Comparison of ENCODE assay signal across 8 mouse cellular contexts in genomic region chr11:70029130-70029801, GRCm38 (mm10). TPM values are rescaled to one million over a fixed set of nuclear protein-coding genes. Genes with fewer than 3 reads are reported as not detected.
DNase-seq lines count a peak whose midpoint lies in the region; ATAC-seq and TF ChIP-seq lines count a peak whose summit lies in the region.

No protein-coding gene starts in this region.

- DNase-seq in MEL (ENCODE audit: low read depth, low spot score): peak; percentile 51
- DNase-seq in c-Kit-positive CD71-negative TER-119-negative erythroid progenitor cells, embryonic 14.5 days (ENCODE audit: low read depth): peak; percentile 72
- peak; percentile 78 to 80 for DNase-seq in heart, postnatal 14 days
- peak; percentile 57 to 67 for DNase-seq in layer of hippocampus, postnatal 25 days (ENCODE audit: extremely low spot score in 1 of 2, low spot score in 1 of 2)
- DNase-seq in lung, postnatal 25 days (ENCODE audit: low spot score): peak; percentile 57
- DNase-seq in retina, postnatal 7 days (ENCODE audit: low read depth, low spot score): peak; percentile 51
- DNase-seq in urinary bladder, postnatal 4 days (ENCODE audit: low spot score in 2 of 2): peak; percentile 76 to 77

- peak; percentile 92 for ATAC-seq in forebrain, embryonic 16.5 days

- H3K36me3 ChIP-seq in MEL (ENCODE audit: control insufficient read depth in 1 of 2, insufficient read depth in 2 of 2, low read length in 2 of 2): peaks cover 0 to 3% of the 10 kb centered on the region in 2 experiments; a peak in 2 of 4 replicates
- H3K36me3 ChIP-seq in forebrain, embryonic 16.5 days (ENCODE audit: control insufficient read depth, insufficient read depth): peaks cover 21% of the 10 kb centered on the region

- H3K79me2 ChIP-seq in MEL (ENCODE audit: control insufficient read depth, insufficient read depth, low read length, poor library complexity): no peaks in the 10 kb centered on the region

- 0% methylated on average over 20 of the region's 20 CpGs for WGBS in forebrain, embryonic 16.5 days

- no peak for TF ChIP-seq RAD21 in MEL (IDR thresholded peaks at IDR 0.05; ENCODE audit: low read depth, low read length)

- intact Hi-C loops in heart, postnatal 14 days (cut with DNase I): no loop called here

- peaks cover 0 to 9% of the 10 kb centered on the region in 2 experiments; a peak in 2 of 4 replicates for H3K4me1 ChIP-seq in MEL (ENCODE audit: control insufficient read depth in 1 of 2, insufficient read depth in 2 of 2, low read length in 2 of 2)
- peaks cover 68% of the 10 kb centered on the region for H3K4me1 ChIP-seq in forebrain, embryonic 16.5 days (replicated peaks; ENCODE audit: control insufficient read depth, insufficient read depth, low read length)

- no peak for TF ChIP-seq EP300 in MEL (IDR thresholded peaks at IDR 0.05; ENCODE audit: low read depth in 1 of 2, low read length in 2 of 2)

- H3K4me2 ChIP-seq in forebrain, embryonic 16.5 days (ENCODE audit: low read length): peak overlapping the region; percentile 71

- H3K9me3 ChIP-seq in MEL (replicated peaks; ENCODE audit: insufficient read depth, low read length): no peaks in the 10 kb centered on the region
- no peaks in the 10 kb centered on the region for H3K9me3 ChIP-seq in forebrain, embryonic 16.5 days (ENCODE audit: control insufficient read depth, low read length)

- no peak for TF ChIP-seq POLR2A in MEL (IDR thresholded peaks at IDR 0.05; ENCODE audit: control insufficient read depth in 1 of 2, insufficient read depth in 1 of 2, low read depth in 1 of 2, low read length in 2 of 2, poor library complexity in 1 of 2)

- no peak overlapping the region for H3K27ac ChIP-seq in MEL (ENCODE audit: control insufficient read depth, low read depth, low read length)
- H3K27ac ChIP-seq in forebrain, embryonic 16.5 days (ENCODE audit: low read length): peak overlapping the region; percentile 96

- H3K4me3 ChIP-seq in MEL (ENCODE audit: control insufficient read depth in 1 of 2, insufficient read depth in 1 of 2, low read depth in 2 of 2, low read length in 2 of 2): no peak overlapping the region
- H3K4me3 ChIP-seq in forebrain, embryonic 16.5 days (replicated peaks; ENCODE audit: low read length): peak overlapping the region; percentile 35

- no peak for TF ChIP-seq CTCF in MEL (IDR thresholded peaks at IDR 0.05 in 2 of 3, conservative IDR thresholded peaks at IDR 0.05 in 1 of 3; ENCODE audit: control insufficient read depth in 1 of 3, insufficient read depth in 1 of 3, low read depth in 2 of 3, low read length in 3 of 3, poor library complexity in 1 of 3, severe bottlenecking in 1 of 3)

- H3K9ac ChIP-seq in MEL (ENCODE audit: control insufficient read depth, low read depth, low read length, poor library complexity, severe bottlenecking): no peak overlapping the region
- H3K9ac ChIP-seq in forebrain, embryonic 16.5 days (replicated peaks; ENCODE audit: low read depth, low read length): peak overlapping the region; percentile 33

- no peaks in the 10 kb centered on the region for H3K27me3 ChIP-seq in MEL (ENCODE audit: control insufficient read depth in 1 of 2, insufficient read depth in 2 of 2, low read length in 2 of 2)
- no peaks in the 10 kb centered on the region for H3K27me3 ChIP-seq in forebrain, embryonic 16.5 days (replicated peaks; ENCODE audit: control insufficient read depth, insufficient read depth, low read length)

TF ChIP-seq in MEL, 35 proteins besides CTCF, POLR2A, EP300 and RAD21:
- TF ChIP-seq MXI1 (IDR thresholded peaks at IDR 0.05; ENCODE audit: low read depth, low read length) (no peak), SMC3 (IDR thresholded peaks at IDR 0.05; ENCODE audit: low read depth, low read length) (no peak), TAL1 (IDR thresholded peaks at IDR 0.05; ENCODE audit: low read length) (no peak), HCFC1 (IDR thresholded peaks at IDR 0.05; ENCODE audit: low read depth, low read length) (no peak), MYB (IDR thresholded peaks at IDR 0.05; ENCODE audit: low read depth, low read length) (no peak), KAT2A (conservative IDR thresholded peaks at IDR 0.05; ENCODE audit: low read depth, low read length) (no peak)

RNA-seq across cellular contexts. Expression of gene Dlg4, which starts 12.5 kb away (rescaled TPM):
- 6.5 and 7.9 TPM in 2 replicates for total RNA-seq in MEL (2012; rRNA removed)
- polyA plus RNA-seq in MEL (2012; ENCODE audit: insufficient read depth in 1 of 2, insufficient read length in 2 of 2, low read depth in 1 of 2, low replicate concordance in 2 of 2, missing spikeins in 1 of 2): 10 to 100 TPM in 1 of 2 experiments, not detected in 1; 24.7 TPM
- 25.6 and 32.7 TPM in 2 replicates for polyA plus RNA-seq in forebrain, embryonic 16.5 days (2015; fragmentation: Nextera tagmentation; extraction: Ambion mirVana)
- 10 to 100 TPM; 10.4 to 11.2 TPM for total RNA-seq in heart, postnatal 14 days (2021)
- 100 to 1,000 TPM; 857 to 887 TPM for total RNA-seq in layer of hippocampus, postnatal 25 days (2021)

RNA-seq across cellular contexts. Expression of gene Acadvl, which starts 14.1 kb away (rescaled TPM):
- 123 and 140 TPM in 2 replicates for total RNA-seq in MEL (2012; rRNA removed)
- polyA plus RNA-seq in MEL (2012; ENCODE audit: insufficient read depth in 1 of 2, insufficient read length in 2 of 2, low read depth in 1 of 2, low replicate concordance in 2 of 2, missing spikeins in 1 of 2): 10 to 100 TPM in 1 of 2 experiments, not detected in 1; 92.5 TPM
- polyA plus RNA-seq in forebrain, embryonic 16.5 days (2015; fragmentation: Nextera tagmentation; extraction: Ambion mirVana): 60.2 and 60.6 TPM in 2 replicates
- 1,000 to 10,000 TPM; 1,350 to 1,353 TPM for total RNA-seq in heart, postnatal 14 days (2021)
- total RNA-seq in layer of hippocampus, postnatal 25 days (2021): 10 to 100 TPM; 56.9 to 62.4 TPM

RNA-seq across cellular contexts. Expression of gene Asgr1, which starts 24.6 kb away (rescaled TPM):
- total RNA-seq in MEL (2012; rRNA removed): 0.13 TPM in 1 of 2 replicates, not detected in the other
- under 1 TPM in 1 of 2 experiments, not detected in 1; 0.31 TPM for polyA plus RNA-seq in MEL (2012; ENCODE audit: insufficient read depth in 1 of 2, insufficient read length in 2 of 2, low read depth in 1 of 2, low replicate concordance in 2 of 2, missing spikeins in 1 of 2)
- polyA plus RNA-seq in forebrain, embryonic 16.5 days (2015; fragmentation: Nextera tagmentation; extraction: Ambion mirVana): 1.5 and 2.0 TPM in 2 replicates
- total RNA-seq in heart, postnatal 14 days (2021): not detected
- under 1 TPM; 0.73 to 0.74 TPM for total RNA-seq in layer of hippocampus, postnatal 25 days (2021)

RNA-seq across cellular contexts. Expression of gene Dvl2, which starts 28.9 kb away (rescaled TPM):
- 40.1 and 41.9 TPM in 2 replicates for total RNA-seq in MEL (2012; rRNA removed)
- 10 to 100 TPM in 1 of 2 experiments, not detected in 1; 38.5 TPM for polyA plus RNA-seq in MEL (2012; ENCODE audit: insufficient read depth in 1 of 2, insufficient read length in 2 of 2, low read depth in 1 of 2, low replicate concordance in 2 of 2, missing spikeins in 1 of 2)
- polyA plus RNA-seq in forebrain, embryonic 16.5 days (2015; fragmentation: Nextera tagmentation; extraction: Ambion mirVana): 34.6 and 34.7 TPM in 2 replicates
- total RNA-seq in heart, postnatal 14 days (2021): 1 to 10 TPM; 7.2 to 9.2 TPM
- 10 to 100 TPM; 31.2 to 37.8 TPM for total RNA-seq in layer of hippocampus, postnatal 25 days (2021)

RNA-seq across cellular contexts. Expression of gene Phf23, which starts 33.7 kb away (rescaled TPM):
- 88.2 and 112 TPM in 2 replicates for total RNA-seq in MEL (2012; rRNA removed)
- 100 to 1,000 TPM in 1 of 2 experiments, not detected in 1; 108 TPM for polyA plus RNA-seq in MEL (2012; ENCODE audit: insufficient read depth in 1 of 2, insufficient read length in 2 of 2, low read depth in 1 of 2, low replicate concordance in 2 of 2, missing spikeins in 1 of 2)
- 63.7 and 66.8 TPM in 2 replicates for polyA plus RNA-seq in forebrain, embryonic 16.5 days (2015; fragmentation: Nextera tagmentation; extraction: Ambion mirVana)
- 10 to 100 TPM; 27.4 to 31.5 TPM for total RNA-seq in heart, postnatal 14 days (2021)
- 10 to 100 TPM; 41.4 to 46.9 TPM for total RNA-seq in layer of hippocampus, postnatal 25 days (2021)

Comparison
In these comparisons a context has a peak if more than half of its experiments do, and no peak if none do; other contexts are left out.
1. RNA of gene Dlg4, which starts 12.5 kb away (total RNA-seq): 857 to 887 TPM in layer of hippocampus, postnatal 25 days; 10.4 to 11.2 TPM in heart, postnatal 14 days and 6.5 to 7.9 TPM in MEL; every median in the first group is over 10 times any median in the second.
2. Peak in every context shown above with its lines, with median percentiles within 50 percentile points of each other: DNase-seq.